Mouse (Mus musculus) liver, postnatal 0 days (tissue): ENCODE measurements around the gene Brap.

Source experiments
- CTCF ChIP-seq: sonication (generic); IDR thresholded peaks from 2 replicates; pipeline ENCODE4 v1.5.1; 2016; ENCODE audit warnings: antibody characterized with exemption, low read depth
- EP300 ChIP-seq: IDR thresholded peaks from 2 replicates; pipeline ENCODE4 v1.6.1; 2016; ENCODE audit warnings: antibody characterized with exemption, low read depth, mild to moderate bottlenecking

DNA sequence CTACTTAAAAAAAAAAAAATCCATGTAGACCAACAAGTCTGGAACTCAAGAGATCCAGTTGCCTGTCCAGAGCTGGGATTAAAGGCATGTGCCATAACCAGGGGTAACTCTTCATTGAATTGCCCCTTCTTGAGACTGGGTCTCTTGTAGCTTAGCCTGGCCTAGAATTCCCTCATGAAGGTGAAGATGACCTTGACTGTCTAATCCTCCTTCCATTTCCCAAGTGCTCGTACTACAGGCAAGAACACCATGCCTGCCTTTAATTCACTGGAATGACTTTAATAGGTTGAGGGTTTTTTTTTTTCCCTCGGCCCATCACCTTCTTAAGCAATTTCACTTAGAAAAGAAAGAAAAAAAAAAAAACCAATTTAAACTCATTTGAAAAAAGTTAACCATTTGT lies 50.0 kb downstream of the Brap start:
- TF ChIP-seq CTCF (no peak), EP300 (no peak)
